Mouse (Mus musculus) right cerebral cortex, postnatal 25 days (tissue): Measurements from ENCODE around the gene Kcnma1.

Experiments
- DNase-seq: peaks from one replicate; pipeline ENCODE4 v3.0.0; 2022

Kcnma1 gene

DNA sequence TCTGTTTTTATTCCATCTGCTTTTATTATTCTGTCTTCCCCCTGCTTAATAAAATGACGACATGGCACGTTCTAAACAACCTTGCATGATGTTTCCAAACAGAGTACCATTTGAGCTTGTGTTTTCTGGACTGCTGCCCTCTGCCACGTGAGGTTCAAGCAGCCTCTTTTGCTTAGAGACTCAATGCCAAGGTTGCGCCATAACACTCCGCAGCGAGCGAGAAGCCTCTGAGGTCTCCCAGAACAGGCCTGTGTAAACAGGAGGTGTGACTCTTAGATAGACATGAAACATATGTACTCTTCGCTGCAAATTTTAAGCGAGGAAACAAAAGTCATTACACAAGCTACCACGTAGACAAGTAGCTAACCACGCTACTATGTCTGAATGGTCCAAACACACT lies 55.2 kb downstream of the Kcnma1 start:
- DNase-seq = no peak

- no peak for DNase-seq
Measured at GRCm38 (mm10) chr14:23957270-23957669, 57.0 kb downstream of the Kcnma1 start.

GRCm38 (mm10) chr14:23943876-23944275 lies 70.4 kb downstream of the Kcnma1 start:
- no peak for DNase-seq

- no peak for DNase-seq
Measured at GRCm38 (mm10) chr14:23943152-23943551, 71.1 kb downstream of the Kcnma1 start.

- DNase-seq = no peak
Measured at GRCm38 (mm10) chr14:23942103-23942502, 72.2 kb downstream of the Kcnma1 start.

GRCm38 (mm10) chr14:23935016-23935415 lies 79.3 kb downstream of the Kcnma1 start:
- DNase-seq = no peak

- no peak for DNase-seq
Measured at GRCm38 (mm10) chr14:23931671-23932071, 82.6 kb downstream of the Kcnma1 start.

- DNase-seq = no peak
Measured at GRCm38 (mm10) chr14:23929168-23929567, 85.1 kb downstream of the Kcnma1 start.

- DNase-seq = no peak
Measured at GRCm38 (mm10) chr14:23923356-23923755, 90.9 kb downstream of the Kcnma1 start.

DNA sequence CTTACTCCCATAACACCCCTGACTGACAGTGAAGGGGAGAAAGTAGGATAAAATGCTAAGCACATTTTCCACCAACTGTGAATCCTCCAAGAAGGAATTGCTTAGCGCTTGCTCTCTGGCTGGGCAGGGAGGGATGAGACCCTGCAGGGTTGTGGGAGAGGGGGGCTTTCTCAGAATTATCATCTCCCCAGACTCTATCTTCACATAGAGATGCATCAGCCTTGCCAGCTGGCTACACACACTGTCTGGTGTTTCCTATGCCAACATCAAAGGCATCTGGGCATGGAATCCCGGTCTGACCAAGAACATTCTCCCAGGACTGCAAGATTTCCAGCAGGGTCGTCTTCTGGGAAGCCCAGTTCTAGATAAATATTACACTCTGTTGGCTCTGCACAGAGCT lies 91.5 kb downstream of the Kcnma1 start:
- DNase-seq = no peak

GRCm38 (mm10) chr14:23911108-23911629 lies 103.1 kb downstream of the Kcnma1 start:
- DNase-seq = peak; percentile 45

- DNase-seq = no peak
Measured at GRCm38 (mm10) chr14:23908564-23908963, 105.7 kb downstream of the Kcnma1 start.

DNA sequence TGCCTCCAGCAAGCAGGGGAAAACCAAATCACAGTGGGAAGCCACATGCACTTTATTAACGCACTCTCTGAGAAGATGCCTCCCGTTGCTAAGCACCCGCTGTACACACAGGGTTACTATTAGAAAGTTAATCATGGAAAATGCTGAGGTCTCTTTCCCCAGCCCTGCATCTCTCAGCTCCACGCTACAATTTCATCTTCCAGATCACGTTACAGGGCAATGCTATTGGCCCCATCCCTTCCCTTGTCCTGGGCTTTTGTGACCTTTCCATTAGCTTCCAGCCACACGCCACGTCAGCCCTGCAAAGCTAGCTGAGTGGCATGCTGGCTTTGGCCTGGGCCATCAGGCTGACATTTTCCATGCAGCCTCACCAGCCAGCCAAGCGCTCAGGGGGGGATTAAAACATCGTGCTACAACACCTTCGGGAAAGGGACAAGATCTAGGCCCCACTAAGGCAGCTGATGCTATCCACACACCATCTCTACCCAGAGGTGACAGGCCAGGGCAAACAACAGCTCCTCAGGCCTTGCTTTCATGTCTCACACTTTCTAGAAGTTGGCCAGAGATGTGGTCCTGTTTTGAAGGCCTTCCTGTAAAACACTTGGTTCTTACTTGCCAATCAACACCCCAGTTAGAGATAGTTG lies 111.5 kb downstream of the Kcnma1 start:
- no peak for DNase-seq

DNA sequence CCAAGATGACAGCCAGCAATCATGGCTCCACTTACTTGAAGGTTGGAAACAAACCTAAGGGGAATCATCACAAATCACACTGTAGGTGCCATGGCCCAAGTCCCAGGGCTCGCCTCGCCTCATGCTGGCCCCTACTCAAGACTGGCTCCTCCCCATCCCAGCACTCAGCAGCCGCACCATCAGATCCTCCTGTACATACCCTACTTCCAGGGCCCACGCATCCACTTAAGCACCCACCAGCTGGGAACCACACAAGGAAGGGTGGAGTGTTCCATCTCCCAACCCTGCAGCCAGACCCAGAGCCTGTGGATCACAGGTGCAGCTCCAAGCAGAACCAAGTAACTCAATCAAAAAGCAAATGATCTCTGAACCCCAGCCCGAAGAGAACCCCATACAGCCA lies 114.8 kb downstream of the Kcnma1 start:
- DNase-seq = no peak

DNA sequence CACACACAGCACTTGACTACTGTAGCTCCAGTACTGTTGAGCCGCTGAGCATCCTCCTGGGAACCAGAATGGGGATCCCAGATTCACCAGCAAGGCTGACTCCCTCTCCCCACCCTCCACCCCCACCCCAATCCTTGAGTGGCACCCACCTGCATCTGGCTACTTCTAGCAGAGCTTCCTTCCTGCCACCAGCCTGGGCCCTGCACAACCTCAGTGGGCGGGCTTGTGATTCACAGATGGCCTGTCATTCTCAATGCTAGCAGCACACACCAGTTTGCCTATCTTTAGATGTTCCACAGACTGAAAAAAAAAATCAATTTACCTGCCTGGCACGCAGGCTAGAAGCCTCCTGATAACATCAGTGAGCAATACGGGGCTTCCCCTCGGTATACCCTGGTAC lies 116.5 kb downstream of the Kcnma1 start:
- DNase-seq = peak; percentile 49

- DNase-seq = no peak
Measured at GRCm38 (mm10) chr14:23896036-23896435, 118.3 kb downstream of the Kcnma1 start.

- DNase-seq = no peak
Measured at GRCm38 (mm10) chr14:23886112-23886511, 128.2 kb downstream of the Kcnma1 start.

DNA sequence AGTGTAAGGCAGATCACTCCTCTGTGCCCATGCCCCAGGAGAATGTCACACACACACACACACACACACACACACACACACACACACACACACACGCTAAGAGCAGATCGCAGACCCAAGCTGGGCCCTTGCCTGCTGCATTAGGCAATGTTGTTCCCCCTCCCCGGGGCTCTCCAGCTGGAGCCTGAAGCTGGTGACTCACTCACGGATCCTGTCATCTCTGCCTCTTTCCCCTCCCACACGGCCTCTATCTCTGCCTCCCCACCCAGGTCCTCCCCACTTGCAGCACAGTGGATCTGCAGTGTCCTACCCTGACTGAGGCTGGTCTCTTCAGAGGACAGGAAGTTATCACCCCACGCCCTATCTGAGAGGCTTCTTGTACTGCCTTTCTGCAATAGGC lies 128.8 kb downstream of the Kcnma1 start:
- peak; percentile 80 for DNase-seq

DNA sequence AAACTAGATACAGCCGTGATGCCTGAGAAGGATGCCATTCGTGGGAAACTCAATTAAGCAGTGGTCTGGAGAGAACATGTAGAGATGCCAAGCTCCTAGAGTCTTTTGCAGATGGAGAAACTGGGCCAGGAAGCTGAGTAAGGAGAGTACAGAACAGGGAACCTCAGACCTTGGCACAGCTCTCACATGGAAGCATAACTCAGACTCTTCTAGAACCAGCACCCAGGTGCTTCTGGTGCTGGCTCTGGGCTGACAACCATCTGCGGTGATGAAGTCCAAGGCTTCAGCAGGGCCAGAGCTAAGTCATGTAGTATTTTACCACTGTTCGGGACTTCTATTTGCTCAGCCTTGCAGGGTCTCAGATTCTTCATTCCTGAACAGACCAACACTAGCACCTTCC lies 129.2 kb downstream of the Kcnma1 start:
- peak; percentile 51 for DNase-seq

DNA sequence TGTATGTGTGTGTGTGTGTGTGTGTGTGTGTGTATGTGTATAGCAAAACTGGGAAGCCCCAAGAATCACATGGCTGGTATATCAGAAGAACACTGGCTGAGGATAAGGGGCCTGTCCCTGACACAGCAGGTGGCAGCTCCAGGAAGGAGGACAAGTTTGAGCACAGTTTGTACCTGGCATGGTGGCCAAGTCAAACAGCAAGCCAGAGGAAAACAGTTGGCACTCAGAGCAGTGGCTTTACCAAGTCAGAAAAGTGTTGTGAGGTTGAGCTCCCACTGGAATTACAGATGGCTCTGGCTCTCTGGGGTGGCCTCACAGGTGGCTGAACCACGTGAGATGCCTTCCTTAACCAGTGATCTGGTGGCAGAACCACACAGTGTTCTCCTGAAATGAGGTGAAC lies 132.3 kb downstream of the Kcnma1 start:
- DNase-seq = no peak

DNA sequence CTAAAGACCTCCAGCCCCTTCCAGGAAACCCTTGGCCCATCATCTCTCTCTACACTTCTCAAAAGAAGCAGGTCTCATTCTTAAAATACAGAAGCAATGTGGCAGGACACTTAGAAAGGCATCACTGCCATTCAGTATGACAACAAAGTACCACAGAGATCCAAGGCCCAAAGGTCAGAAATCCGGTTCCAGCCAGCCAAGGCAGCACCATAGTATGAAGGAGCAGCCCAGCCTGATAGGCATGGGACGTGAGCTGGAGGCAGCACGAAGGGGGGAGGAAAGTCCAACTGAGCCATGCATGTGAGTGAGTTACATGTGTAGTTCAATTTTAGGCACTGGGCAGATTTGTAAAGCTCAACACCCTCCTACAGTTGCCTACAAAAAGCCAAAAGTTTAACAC lies 135.0 kb downstream of the Kcnma1 start:
- DNase-seq = no peak

DNA sequence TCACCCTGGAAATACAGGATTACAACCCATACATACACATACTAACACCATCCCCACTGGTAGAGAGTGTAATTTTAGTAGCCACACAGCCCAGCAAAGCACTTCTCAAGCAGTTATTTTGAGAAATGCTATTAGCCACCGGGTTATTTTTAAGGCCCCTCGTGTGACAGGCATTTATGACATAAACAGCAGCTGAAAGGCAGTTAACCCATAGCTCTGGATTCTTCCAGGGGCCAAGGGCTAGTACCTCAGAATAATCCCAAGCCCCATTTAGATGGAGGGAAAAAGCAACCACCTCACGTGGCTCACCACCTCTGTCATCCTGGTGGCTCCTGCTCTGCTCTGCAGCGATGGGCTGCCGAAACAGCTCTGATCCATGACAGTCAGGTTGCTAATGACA lies 136.7 kb downstream of the Kcnma1 start:
- no peak for DNase-seq

DNA sequence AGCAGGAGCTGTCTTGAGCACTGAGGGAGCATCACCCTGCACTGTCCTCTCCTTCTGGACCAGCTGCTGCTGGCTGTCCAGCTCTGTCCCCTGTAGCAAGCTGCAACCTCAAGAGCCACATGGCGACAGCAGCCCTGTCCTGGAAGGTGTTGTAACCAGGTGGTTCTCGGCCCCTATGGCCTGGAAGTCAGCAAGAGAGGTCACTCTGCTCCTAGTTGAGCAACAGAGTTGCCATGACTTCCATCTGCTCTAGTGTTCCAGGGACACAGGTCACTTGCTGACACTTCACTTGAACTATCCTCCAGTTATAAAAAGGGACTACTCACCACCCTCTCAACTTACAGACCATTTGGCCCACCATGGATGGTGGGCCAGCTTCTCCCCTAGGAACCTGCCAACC lies 139.7 kb downstream of the Kcnma1 start:
- no peak for DNase-seq

DNA sequence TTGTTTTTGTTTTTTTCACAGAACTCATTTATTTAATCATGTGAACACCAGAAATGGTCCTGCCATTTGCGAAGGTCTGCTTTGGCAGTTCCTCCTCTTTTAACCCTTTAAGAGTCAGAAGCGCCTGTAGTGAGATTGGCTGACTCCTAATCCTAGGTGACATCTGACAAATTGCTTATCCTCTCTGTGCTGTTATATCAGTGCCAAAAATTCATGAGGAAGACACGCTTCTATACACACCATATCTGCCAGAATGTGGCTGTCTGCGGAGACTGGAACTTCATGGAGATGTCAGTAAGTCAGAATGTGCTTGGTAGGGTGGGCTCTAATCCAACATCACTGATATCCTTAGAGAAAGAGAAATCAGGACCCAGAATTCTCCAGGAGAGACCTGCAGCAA lies 157.3 kb downstream of the Kcnma1 start:
- DNase-seq = no peak

DNA sequence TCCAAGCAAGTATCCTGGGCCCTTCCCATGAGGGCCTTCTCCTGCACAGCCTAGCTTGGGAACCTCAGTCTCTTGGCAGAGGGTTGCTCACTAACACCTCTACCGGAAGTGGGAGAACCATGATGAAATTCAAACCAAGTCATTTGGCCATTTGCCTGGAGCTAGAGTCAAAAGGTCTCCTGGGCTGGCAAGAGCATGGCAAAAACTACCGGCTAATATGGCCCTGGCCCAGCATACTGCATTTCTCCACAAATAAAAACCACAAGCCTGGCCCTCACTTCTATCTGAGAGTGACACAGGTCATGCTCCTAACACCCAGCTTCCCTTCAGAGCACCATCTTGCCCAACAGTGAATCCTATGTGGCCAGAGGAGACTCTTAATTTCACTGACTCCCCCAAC lies 159.3 kb downstream of the Kcnma1 start:
- DNase-seq = no peak
